In the genomic region with DNA sequence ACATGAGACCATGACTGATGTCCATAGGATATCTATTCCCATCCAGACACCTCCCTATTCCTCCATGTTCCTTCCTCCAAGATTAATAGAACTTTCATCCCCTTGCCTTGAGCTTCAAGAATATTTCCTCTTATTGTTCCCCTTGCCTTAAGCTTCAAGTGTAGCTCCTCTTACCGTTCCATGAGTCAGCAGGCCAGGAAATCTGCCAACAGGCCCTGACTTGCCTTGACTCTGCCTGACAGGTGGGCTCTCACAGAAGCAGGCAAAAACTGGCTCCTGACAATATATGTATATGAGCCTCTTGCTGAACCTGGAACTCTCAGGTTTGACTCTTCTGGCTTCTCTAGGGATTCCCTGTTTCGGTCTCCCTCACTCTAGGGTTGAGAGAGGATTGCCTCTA, we compare ENCODE assay signal across 22 mouse cellular contexts.
DNase-seq lines count a peak whose midpoint lies in the region; ATAC-seq and TF ChIP-seq lines count a peak whose summit lies in the region.
"Had no signal": no experiment of that assay in that cellular context is flagged by ENCODE, and none has a peak within 500 bp of the region (broad histone marks: within the 10 kb centered on the region; RNA-seq: fewer than 3 reads in every experiment).

No protein-coding gene starts in this region.

- 86% methylated on average over 2 of the region's 2 CpGs for WGBS in embryonic facial prominence, embryonic 11.5 days
- WGBS in embryonic facial prominence, embryonic 10.5 days, result 90% methylated on average over 2 of the region's 2 CpGs

- H3K79me2 ChIP-seq in CH12.LX (replicated peaks; ENCODE audit: control insufficient read depth, extremely low read depth, insufficient read depth, poor library complexity, severe bottlenecking) (no peaks in the 10 kb centered on the region), myocyte (ENCODE audit: control insufficient read depth, insufficient read depth) (no peaks in the 10 kb centered on the region)

- H3K4me2 ChIP-seq in embryonic facial prominence, embryonic 11.5 days (ENCODE audit: low read depth, low read length), result no peak overlapping the region
- H3K4me2 ChIP-seq in CH12.LX (ENCODE audit: insufficient read depth, low read depth, poor library complexity, severe bottlenecking) (no peak overlapping the region), myocyte (ENCODE audit: low read depth) (no peak overlapping the region)
- H3K4me2 ChIP-seq: heart, embryonic 13.5 days; hindbrain, embryonic 12.5 days; limb, embryonic 12.5 days; liver, embryonic 11.5 days; midbrain, embryonic 11.5 days; neural tube, embryonic 15.5 days had no signal

- H3K9ac ChIP-seq in embryonic facial prominence, embryonic 11.5 days (replicated peaks; ENCODE audit: low read length), result no peak overlapping the region
- H3K9ac ChIP-seq in CH12.LX (ENCODE audit: insufficient read depth, low read depth), result no peak overlapping the region
- H3K9ac ChIP-seq: heart, embryonic 13.5 days; hindbrain, embryonic 12.5 days; limb, embryonic 12.5 days; liver, postnatal 0 days; neural tube, embryonic 15.5 days had no signal

- in situ Hi-C loops in CH12.LX (cut with MboI; ENCODE audit: low pct_ligation_motif_present, low pct_unique_long_range_greater_than_20kb, low sequenced_read_pairs), result no loop called here

- no peak for TF ChIP-seq EP300 in CH12.LX (IDR thresholded peaks at IDR 0.05; ENCODE audit: low read length)

- TF ChIP-seq POLR2A in CH12.LX (IDR thresholded peaks at IDR 0.05; ENCODE audit: low read depth, low read length) (no peak), myocyte (IDR thresholded peaks at IDR 0.05; ENCODE audit: insufficient read length, low read depth) (no peak)

- no peaks in the 10 kb centered on the region for H3K27me3 ChIP-seq in embryonic facial prominence, embryonic 11.5 days (ENCODE audit: control insufficient read depth, insufficient read depth, low read length)
- H3K27me3 ChIP-seq in embryonic facial prominence, embryonic 10.5 days (replicated peaks; ENCODE audit: low read depth, poor library complexity, severe bottlenecking), result no peaks in the 10 kb centered on the region
- H3K27me3 ChIP-seq in CH12.LX (replicated peaks) (no peaks in the 10 kb centered on the region), myocyte (ENCODE audit: control insufficient read depth, insufficient read depth, insufficient read length) (no peaks in the 10 kb centered on the region)
- H3K27me3 ChIP-seq: heart, embryonic 13.5 days; hindbrain, embryonic 12.5 days; limb, embryonic 12.5 days; neural tube, embryonic 15.5 days had no signal

- dilution Hi-C loops in CH12.LX (cut with MboI; ENCODE audit: extremely low pct_ligation_motif_present, extremely low pct_unique_long_range_greater_than_20kb, low sequenced_read_pairs), result no loop called here

- DNase-seq in embryonic facial prominence, embryonic 11.5 days (ENCODE audit: low spot score), result peak; percentile 13
- no peak for DNase-seq in embryonic facial prominence, embryonic 10.5 days (ENCODE audit: low spot score)
- DNase-seq in kidney, postnatal 36 days, result peak; percentile 7 to 8
- DNase-seq in kidney, adult 11 months, result no peak
- peak; percentile 4 for DNase-seq in CH12.LX (ENCODE audit: extremely low read depth)
- no peak for DNase-seq in retina, postnatal 1 day
- DNase-seq: cerebellum, adult 9-10 months; gastrocnemius, postnatal 25 days; heart, adult 18-20 months; heart, postnatal 14 days; liver, postnatal 0 days; lung, postnatal 14 days; thymus, adult 18-20 months had no signal

- H3K36me3 ChIP-seq in embryonic facial prominence, embryonic 11.5 days (replicated peaks; ENCODE audit: control insufficient read depth, insufficient read depth, low read depth, low read length), result no peaks in the 10 kb centered on the region
- H3K36me3 ChIP-seq in embryonic facial prominence, embryonic 10.5 days (replicated peaks), result no peaks in the 10 kb centered on the region
- no peaks in the 10 kb centered on the region for H3K36me3 ChIP-seq in CH12.LX (replicated peaks in 1 of 2; ENCODE audit: control insufficient read depth in 1 of 2, insufficient read depth in 1 of 2, low read length in 1 of 2)
- no peaks in the 10 kb centered on the region for H3K36me3 ChIP-seq in myocyte (ENCODE audit: control insufficient read depth, insufficient read depth)
- H3K36me3 ChIP-seq: forebrain, embryonic 10.5 days; heart, embryonic 13.5 days; hindbrain, embryonic 12.5 days; limb, embryonic 12.5 days; neural tube, embryonic 15.5 days had no signal

- no peak for ATAC-seq in embryonic facial prominence, embryonic 11.5 days (replicated peaks; ENCODE audit: insufficient number of reproducible peaks, low FRiP score, low TSS enrichment, low read depth)
- ATAC-seq: forebrain, embryonic 16.5 days; liver, postnatal 0 days had no signal

- H3K27ac ChIP-seq in embryonic facial prominence, embryonic 11.5 days (replicated peaks; ENCODE audit: low read depth, low read length), result no peak overlapping the region
- H3K27ac ChIP-seq in embryonic facial prominence, embryonic 10.5 days (replicated peaks), result no peak overlapping the region
- no peak overlapping the region for H3K27ac ChIP-seq in CH12.LX (ENCODE audit: insufficient read depth, low read depth)
- H3K27ac ChIP-seq: forebrain, embryonic 10.5 days; heart, embryonic 13.5 days; hindbrain, embryonic 12.5 days; limb, embryonic 12.5 days; neural tube, embryonic 15.5 days had no signal

- H3K4me3 ChIP-seq in embryonic facial prominence, embryonic 11.5 days (ENCODE audit: low read depth, low read length), result no peak overlapping the region
- H3K4me3 ChIP-seq in embryonic facial prominence, embryonic 10.5 days, result no peak overlapping the region
- H3K4me3 ChIP-seq in CH12.LX (replicated peaks in 1 of 3; ENCODE audit: low read depth in 2 of 3, low read length in 2 of 3, poor library complexity in 1 of 3), result no peak overlapping the region
- no peak overlapping the region for H3K4me3 ChIP-seq in myocyte
- H3K4me3 ChIP-seq: forebrain, embryonic 10.5 days; heart, embryonic 13.5 days; hindbrain, embryonic 12.5 days; limb, embryonic 12.5 days; neural tube, embryonic 15.5 days had no signal

- H3K4me1 ChIP-seq in embryonic facial prominence, embryonic 11.5 days (ENCODE audit: control insufficient read depth, insufficient read depth, low read length), result no peaks in the 10 kb centered on the region
- H3K4me1 ChIP-seq in embryonic facial prominence, embryonic 10.5 days, result no peaks in the 10 kb centered on the region
- H3K4me1 ChIP-seq in CH12.LX (ENCODE audit: control insufficient read depth in 1 of 2, insufficient read depth in 2 of 2), result peaks cover 2 to 7% of the 10 kb centered on the region in 2 experiments; a peak in 1 of 4 replicates
- H3K4me1 ChIP-seq: forebrain, embryonic 10.5 days; heart, embryonic 13.5 days had no signal

- H3K9me3 ChIP-seq in embryonic facial prominence, embryonic 11.5 days (replicated peaks; ENCODE audit: control insufficient read depth, low read length), result no peaks in the 10 kb centered on the region
- H3K9me3 ChIP-seq in embryonic facial prominence, embryonic 10.5 days, result no peaks in the 10 kb centered on the region
- no peaks in the 10 kb centered on the region for H3K9me3 ChIP-seq in CH12.LX (replicated peaks; ENCODE audit: low read length)
- H3K9me3 ChIP-seq: forebrain, embryonic 10.5 days; heart, embryonic 13.5 days; hindbrain, embryonic 12.5 days; limb, embryonic 12.5 days; neural tube, embryonic 15.5 days had no signal

- no peak overlapping the region for H3ac ChIP-seq in myocyte (ENCODE audit: control insufficient read depth, insufficient read length)

- no peak for TF ChIP-seq CTCF in CH12.LX (conservative IDR thresholded peaks at IDR 0.05 in 1 of 2, IDR thresholded peaks at IDR 0.05 in 1 of 2; ENCODE audit: low read depth in 2 of 2, low read length in 2 of 2)

- no peak for TF ChIP-seq RAD21 in CH12.LX (IDR thresholded peaks at IDR 0.05; ENCODE audit: low read depth, low read length)

TF ChIP-seq in CH12.LX, 34 proteins besides CTCF, POLR2A, EP300 and RAD21:
- no peak for TF ChIP-seq HCFC1 (IDR thresholded peaks at IDR 0.05; ENCODE audit: low read depth, low read length)
- no peak for TF ChIP-seq KAT2A (IDR thresholded peaks at IDR 0.05; ENCODE audit: insufficient replicate concordance, low read length)
- no peak for TF ChIP-seq MXI1 (IDR thresholded peaks at IDR 0.05; ENCODE audit: low read depth, low read length)
- no peak for TF ChIP-seq ZC3H11A (IDR thresholded peaks at IDR 0.05; ENCODE audit: low read depth, low read length)
- TF ChIP-seq GABPA (IDR thresholded peaks at IDR 0.05; ENCODE audit: insufficient replicate concordance, low read depth, low read length), result no peak
- TF ChIP-seq UBTF (IDR thresholded peaks at IDR 0.05; ENCODE audit: low read depth, low read length), result no peak
- no peak for TF ChIP-seq MEF2A (IDR thresholded peaks at IDR 0.05; ENCODE audit: borderline replicate concordance, low read depth, low read length)
- TF ChIP-seq ZNF384 (IDR thresholded peaks at IDR 0.05; ENCODE audit: low read depth, low read length), result no peak
- TF ChIP-seq NELFE (IDR thresholded peaks at IDR 0.05; ENCODE audit: low read depth, low read length), result no peak
- TF ChIP-seq NRF1 (IDR thresholded peaks at IDR 0.05; ENCODE audit: low read depth, low read length), result no peak
- TF ChIP-seq PAX5 (IDR thresholded peaks at IDR 0.05; ENCODE audit: low read length), result no peak

TF ChIP-seq in myocyte, 11 proteins besides CTCF, POLR2A, EP300 and RAD21:
- TF ChIP-seq POLR2AphosphoS2 (IDR thresholded peaks at IDR 0.05; ENCODE audit: insufficient read length, low read depth) (no peak), TCF12 (IDR thresholded peaks at IDR 0.05; ENCODE audit: insufficient read depth, poor library complexity, severe bottlenecking) (no peak), MYOD1 (IDR thresholded peaks at IDR 0.05; ENCODE audit: control insufficient read depth in 1 of 3, insufficient read length in 2 of 3, low read depth in 2 of 3) (peak in 2 of 3 experiments; percentile 70 to 72), USF1 (IDR thresholded peaks at IDR 0.05; ENCODE audit: low read depth) (no peak), CEBPB (IDR thresholded peaks at IDR 0.05; ENCODE audit: insufficient read depth, poor library complexity, severe bottlenecking) (no peak), REST (IDR thresholded peaks at IDR 0.05; ENCODE audit: insufficient read depth, insufficient read length) (no peak), MYOG (IDR thresholded peaks at IDR 0.05; ENCODE audit: control insufficient read depth in 1 of 3, insufficient read depth in 1 of 3, insufficient read length in 2 of 3, low read depth in 2 of 3) (peak in 1 of 3 experiments; percentile 24), MAX (IDR thresholded peaks at IDR 0.05; ENCODE audit: low read depth) (no peak), TCF3 (IDR thresholded peaks at IDR 0.05; ENCODE audit: insufficient read length, low read depth) (no peak)

Comparison
In these comparisons a context has a peak if more than half of its experiments do, and no peak if none do; other contexts are left out.
1. DNase-seq: peak in embryonic facial prominence, embryonic 11.5 days (single experiment), kidney, postnatal 36 days (2 of 2) and CH12.LX (single experiment); none in embryonic facial prominence, embryonic 10.5 days (single experiment), kidney, adult 11 months (single experiment) and retina, postnatal 1 day (single experiment).